Mouse (Mus musculus): ENCODE results near the gene Atxn7l1. TPM values are rescaled to one million over a fixed set of nuclear protein-coding genes. Genes with fewer than 3 reads are reported as not detected.

Gene Atxn7l1
- 10 to 100 TPM; 56.3 to 64.5 TPM for total RNA-seq (2021)

DNA sequence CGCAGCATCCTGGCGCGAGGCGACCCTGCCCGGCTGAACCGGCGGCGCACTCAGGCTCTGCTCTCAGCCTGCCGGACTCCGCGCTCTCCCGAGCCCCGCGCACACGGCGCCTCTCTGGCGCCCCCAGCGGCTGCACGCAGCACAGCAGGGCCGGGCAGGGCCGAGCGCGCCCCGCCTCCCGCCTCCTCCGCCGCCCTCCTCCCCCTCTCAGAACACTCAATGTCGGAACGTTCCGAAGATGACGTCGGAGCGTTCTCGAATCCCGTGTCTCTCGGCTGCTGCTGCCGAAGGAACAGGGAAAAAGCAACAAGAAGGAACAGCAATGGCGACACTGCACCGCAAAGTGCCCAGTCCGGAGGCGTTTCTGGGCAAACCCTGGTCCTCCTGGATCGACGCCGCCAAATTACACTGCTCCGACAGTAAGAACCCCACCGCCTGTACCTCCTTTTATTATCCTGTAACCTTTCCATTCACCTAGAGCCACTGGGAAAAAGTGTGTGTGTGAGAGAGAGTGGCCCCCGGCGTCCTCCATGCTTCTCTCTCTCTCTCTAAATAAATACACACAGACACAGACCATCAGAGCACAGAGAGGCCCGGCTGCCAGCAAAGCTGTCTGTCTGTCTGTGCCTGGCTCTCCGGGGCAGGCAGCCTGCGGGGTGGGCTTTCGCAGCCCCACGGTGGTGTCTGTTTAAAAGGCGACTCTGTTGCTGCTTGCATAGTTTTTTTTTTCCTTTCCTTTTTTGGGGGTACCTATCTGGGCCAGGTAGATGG is at the start of gene Atxn7l1:
TSS of gene Atxn7l1 (plus strand) at position 197 of the 771 bp plus-strand sequence.
- DNase-seq, result peak; percentile 88 to 91

DNA sequence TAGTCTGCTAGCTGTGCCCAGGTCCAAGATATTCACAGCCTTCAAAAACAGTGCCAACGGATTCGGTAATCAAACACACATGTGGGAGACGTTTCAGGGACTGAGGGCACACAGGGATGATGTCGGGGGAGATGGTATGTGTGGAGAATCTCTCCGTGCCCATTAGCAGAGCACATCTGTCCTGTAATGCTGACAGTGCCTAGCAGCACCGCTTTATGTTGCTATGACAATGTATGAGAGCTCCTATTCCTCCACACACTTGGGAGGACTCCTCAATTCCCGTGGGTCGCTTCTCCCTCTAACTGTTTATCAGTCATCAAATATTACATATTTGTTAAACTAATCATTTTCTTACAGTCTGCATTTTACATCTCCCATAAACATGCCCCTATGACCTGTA is 45.9 kb upstream of the Atxn7l1 start:
- no peak for DNase-seq

DNA sequence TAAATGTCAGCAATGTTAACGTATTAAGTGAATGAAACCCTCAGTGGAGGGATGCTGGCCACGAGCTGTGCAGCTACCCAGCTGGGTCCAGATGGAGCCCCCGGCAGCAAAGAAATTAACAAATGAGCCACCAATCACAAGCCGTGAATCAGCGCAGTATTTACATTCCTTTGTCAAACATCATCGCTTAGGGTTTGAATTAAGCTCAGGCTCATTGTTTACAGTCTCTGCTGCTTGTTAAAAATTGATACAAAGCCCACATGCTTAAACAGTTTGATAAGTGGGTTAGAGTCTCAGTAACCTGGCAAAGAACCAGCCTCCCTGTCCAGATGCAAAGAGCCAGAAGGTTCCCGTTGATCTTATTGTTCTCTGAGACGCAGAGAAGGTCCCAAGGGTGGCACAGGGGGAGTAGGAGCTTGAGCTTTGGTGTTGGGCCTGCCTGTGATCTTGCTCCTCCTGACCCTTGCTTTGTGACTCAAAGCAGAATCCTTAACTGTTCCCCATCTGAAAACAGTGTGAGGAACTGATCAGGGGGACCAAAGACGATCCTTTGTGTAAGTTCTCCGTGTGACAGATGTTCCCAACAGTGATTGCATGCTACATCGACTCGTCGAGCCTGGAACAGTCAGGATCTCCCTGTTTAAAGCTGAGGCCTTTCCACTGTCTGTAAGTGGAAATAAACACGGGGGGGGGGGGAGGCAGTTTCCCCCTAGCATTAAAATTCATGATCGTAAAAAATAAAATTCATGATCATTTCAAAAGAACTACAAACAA is 45.0 kb upstream of the Atxn7l1 start:
- no peak for DNase-seq

DNA sequence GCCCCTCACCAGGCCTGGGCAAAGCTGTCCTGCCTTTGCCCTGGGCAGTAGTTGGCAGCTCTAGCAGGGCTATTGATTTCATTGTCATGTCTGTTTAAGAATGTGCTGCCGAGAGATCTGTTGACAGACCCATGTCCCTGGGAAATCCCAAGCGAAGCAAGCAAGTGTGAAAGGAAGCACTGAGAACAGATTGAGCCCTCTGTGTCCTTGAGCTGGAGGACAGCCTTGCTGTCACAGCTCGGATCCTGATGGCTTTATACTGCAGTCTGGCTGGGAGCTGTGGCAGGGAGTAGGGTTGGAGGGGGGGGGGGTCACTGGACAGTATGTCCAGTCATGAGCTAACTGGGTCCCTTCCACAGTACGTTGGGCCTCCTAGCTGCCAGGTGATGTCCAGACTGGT is 41.8 kb upstream of the Atxn7l1 start:
- no peak for DNase-seq

DNA sequence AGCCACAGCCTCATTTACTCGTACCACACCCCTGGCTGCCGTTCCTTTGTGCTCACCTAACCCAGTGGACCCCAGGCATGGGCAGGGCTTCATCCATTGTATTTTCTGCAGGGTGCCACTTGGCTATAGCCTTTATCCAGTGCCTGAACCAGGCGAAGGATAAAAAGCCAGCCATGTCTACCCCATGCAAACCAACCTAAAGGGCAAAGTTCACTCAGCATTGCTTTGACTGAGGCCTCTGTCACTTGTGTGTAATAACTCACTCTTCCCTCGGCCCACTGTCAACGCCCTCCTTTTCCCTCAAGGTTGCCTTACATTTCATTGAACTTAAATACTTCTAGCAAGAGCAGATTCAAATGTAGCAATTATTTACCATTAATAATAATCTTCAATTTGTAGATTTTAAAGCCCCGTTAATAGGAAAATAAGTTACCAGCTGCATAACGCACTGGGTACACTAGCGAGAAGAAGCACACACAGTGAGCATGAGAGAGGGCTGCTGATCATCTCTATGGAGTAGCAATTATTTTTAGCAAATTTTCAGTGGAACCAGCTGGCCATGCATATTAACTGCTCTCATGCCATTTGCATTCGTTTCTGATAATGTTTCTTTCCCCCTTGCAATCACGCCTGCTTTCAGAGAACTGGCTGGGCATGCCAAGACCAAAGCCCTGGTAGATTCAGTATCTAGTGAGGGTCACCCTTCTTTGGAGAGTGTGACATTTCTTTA is 40.9 kb upstream of the Atxn7l1 start:
- DNase-seq, result peak; percentile 30 to 49

DNA sequence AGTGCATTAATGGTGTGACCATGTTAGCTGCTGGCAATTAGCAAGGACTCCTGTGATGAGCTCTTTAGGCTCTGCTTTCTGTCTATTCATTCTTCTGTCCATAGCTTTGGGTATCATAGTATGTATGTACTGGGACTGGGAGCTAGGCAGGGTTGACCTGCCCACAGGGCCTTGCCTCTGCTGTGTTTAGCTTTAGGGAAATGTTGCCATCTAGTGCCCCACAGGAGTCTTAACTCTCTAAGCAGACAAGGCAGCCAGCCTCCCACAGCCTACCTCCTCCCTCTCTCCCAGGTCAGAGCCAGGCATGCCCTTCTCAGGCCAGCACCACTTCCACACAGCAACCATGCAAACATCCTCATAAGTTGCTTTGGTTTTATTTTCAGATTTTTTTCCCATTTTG is 38.0 kb upstream of the Atxn7l1 start:
- peak; percentile 34 to 52 for DNase-seq

DNA sequence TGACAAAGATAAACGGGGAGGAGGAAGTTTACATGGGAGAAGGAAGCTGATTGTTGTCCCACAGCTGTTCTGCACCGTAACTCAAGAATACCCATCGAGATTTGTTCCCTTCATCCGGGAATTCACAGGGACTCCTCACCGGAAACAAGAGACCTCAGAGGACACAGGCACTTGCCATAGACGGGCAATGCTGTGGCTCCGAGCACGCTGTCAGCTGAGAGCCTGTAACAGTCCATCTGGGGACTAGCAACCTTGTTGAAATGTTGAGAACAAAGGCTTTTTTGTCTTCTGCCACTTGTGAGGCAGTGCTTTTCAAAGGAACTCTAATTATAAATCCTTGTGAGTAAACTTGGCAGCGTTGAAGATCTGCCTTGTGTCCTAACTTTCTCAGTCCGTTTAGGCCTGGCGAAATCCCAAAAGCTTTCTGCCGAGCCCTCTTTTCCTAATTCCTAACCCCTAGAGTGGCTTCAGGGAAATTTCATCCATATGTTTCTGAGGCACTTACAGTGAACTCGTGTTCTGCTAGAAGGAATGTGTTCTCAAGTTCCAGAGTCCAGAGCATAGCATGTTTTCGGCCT is 36.5 kb upstream of the Atxn7l1 start:
- peak in 1 of 2 experiments; percentile 30 for DNase-seq

DNA sequence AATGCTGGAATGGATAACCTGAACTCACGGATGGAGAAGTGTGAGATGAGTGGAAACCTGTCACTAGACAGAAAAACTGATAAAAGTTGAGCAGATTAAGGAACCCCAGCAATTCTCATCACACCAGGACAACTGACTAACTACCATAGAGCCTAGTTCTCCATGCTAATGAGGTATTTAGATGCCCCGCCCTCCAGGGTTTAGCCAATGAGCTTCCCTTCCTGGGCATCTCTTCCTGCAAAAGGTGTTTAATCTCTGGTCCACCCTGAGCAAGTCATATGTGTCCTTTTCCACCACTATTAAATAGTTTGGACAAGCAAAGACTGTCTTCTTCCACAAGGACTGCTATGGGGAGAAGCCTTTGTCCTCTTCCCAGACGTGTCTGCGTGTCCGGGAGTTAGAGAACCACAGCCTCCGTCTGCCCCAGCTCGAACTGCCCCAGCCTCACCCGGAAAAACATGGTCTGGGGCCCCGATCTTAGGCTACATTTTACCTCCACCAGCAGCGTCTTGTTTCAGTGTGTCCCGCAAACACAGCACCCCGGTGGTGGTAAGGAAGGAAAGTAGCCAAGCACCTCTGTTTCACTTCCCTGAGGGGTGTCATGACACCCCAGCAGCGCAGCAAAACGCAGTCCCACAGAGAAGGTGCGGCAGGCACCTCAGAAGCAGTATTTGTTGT is 28.7 kb upstream of the Atxn7l1 start:
- DNase-seq, result no peak

DNA sequence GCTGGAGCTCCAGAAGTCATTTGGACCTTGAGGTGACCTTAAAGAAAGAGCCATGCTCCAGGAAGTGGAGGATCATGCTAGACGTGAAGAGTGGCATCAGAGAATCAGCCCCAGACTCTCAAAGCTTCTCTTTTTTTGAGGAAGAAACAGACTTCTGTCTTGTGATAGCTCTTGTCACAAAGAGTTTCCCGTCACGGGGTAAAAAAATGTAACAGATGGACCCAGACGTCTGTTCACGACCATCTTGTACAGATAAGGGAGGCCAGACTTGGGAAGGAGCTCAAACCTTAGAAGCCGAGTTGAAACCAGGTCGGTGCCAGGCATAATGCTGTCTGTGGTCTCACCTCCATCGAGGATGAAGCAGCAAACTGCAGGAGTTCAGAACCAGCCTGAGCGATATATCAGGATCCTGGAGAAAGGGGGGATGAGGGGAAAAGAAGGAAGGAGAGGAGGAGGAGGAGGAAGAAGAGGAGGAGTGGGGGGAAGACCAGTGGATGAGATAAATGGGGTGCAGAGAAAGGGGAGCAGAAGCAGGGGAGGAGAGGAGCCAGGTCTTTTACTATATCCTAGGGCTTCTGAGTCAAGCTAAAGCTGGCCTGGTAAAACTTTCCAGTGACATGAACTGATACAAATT is 21.8 kb upstream of the Atxn7l1 start:
- no peak for DNase-seq

DNA sequence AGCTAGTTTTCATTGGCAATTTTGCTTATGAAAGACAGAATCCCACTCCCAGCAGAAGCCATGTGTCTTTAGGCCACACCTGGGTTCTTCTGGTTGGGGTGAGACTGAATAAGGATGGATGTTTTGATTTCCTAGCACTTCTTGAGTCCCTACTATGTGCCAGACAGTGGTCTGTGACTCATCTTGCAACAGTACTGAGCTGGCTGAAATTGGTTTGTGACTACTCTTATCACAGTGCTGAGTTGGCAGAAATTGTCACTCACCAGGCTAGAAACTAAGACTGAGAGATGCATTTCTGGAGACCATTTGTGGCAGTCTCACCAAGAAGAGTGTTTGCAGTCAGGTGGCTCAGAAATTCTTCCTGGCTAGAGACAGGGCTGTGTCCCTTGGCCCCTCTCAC is 21.2 kb upstream of the Atxn7l1 start:
- DNase-seq, result no peak

DNA sequence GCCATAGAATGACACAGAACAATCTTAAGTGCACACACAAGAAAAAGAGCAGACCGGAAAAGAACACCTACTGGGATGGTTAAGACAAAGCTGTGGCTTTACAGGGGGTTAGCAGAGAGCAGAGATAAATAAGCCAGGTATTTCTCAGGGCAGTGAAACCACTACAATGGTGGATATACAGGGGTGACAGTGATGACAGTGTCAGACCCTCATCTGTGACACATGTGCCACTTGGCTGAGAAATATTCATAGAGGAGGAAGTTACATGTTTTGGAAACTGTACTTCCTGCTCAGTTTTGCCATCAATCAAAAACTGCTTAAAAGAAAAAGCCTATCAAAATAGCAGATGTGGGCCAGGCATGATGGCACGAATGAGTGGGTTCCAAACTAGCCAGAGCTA is 19.4 kb upstream of the Atxn7l1 start:
- DNase-seq, result no peak

DNA sequence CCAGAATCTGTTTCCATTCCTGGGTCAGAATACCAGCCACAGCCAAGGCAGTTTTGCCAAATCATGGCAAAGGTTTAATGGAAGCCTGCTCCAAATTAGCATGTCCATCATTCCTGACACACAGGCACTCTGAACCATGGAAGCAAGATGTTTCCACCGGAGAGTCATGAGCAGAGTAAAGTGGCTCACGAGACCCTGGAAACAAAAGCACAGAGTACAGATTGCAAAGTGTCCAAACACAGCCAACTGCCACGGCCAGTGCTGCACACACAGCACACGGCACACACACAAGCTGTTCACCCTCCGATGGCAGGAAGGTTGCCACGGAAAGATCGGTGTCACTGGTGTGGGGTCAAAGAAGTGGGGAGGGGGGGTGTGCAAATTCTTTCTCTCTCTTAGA is 18.8 kb upstream of the Atxn7l1 start:
- DNase-seq, result no peak

DNA sequence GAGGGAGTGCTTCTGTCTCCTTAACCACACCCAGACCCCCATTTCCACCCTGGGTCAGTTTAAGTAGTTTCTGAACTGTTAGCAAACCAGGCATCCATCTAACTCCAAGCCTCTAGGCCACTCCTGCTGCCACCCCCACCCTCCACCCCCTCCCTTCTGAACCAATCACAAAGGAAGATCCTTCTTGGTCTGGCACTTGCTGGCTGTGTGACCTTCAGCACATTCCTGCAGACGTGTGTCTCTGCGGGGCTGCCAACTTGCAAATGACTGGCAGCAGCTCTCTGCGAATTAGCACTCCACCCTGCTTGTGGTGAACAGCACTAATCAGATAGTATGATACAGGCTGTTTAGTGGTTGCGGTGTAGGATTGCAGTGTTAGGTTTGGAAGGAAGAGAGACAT is 18.1 kb upstream of the Atxn7l1 start:
- DNase-seq, result no peak

DNA sequence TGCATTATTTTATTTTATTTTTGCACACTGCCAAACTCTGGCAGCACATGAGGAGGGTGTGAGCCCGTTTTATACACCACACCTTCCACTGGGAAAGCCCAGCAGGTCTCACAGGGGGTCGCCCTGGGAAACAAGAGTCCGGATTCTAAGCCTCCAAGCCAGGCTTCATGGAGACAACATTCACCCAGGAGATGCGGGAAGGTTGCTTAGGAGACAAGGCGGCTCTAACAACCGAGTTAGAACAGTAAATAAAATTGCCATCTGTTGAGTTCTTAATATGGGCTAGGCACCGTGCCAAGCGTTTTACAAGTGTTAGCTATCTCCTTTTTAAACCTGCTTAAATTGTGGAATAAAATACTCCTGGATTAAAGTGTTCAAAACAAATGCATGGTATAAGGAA is 17.1 kb upstream of the Atxn7l1 start:
- peak; percentile 62 to 64 for DNase-seq

DNA sequence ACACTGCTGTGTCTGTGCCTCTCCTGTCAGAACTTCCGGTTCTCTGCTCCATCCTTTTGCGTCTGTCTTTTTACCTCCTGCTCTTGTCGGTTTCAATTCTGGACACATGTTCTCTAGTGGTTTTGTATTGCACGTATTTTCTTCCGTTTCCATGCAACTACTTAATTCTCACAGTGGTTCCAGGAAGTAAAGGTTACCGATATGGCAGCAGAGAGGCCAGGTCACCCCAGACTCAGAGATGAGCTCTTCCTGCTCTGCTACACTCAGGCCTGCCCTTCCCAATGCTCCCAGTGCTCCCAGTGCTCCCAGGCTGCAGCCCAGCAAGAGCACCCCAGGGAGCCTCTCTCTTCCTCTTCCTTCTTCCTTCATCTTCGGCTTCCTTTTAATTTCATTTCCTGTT is 15.7 kb upstream of the Atxn7l1 start:
- no peak for DNase-seq

DNA sequence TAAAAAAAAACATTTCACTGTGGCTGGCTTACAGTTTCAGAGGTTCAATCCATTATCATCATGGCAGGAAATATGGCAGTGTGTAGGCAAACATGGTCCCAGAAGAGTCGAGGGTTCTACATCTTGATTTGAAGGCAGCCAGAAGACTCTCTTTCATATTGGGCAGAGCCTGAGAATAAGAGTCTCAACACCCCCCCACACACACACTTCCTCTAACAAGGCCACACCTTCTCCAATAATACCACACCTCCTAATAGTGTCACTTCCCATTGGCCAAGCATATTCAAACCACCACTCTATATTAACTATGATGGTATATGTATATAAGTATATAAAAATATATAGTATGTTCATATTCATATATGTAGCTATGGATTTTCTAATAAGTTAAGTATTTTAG is 9.6 kb upstream of the Atxn7l1 start:
- no peak for DNase-seq

DNA sequence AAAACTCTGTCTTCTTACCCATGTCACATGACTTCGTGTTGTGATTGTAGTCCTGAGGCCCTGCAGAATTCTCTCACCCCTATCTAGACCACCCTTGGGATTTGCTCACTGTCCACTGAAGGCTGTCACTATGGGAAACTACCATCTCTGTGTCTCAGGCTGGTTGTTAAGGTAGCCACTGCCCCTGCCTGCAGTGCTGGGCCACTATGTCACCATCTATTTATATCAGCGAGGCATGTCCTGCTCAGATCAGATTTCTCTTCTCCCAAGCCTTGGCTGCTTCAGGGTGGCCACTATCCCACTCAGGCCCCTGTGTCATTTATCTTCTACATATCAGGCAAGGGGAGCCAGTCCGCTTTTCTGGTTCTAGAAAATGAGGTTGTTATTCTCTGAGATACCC is 8.4 kb upstream of the Atxn7l1 start:
- no peak for DNase-seq

DNA sequence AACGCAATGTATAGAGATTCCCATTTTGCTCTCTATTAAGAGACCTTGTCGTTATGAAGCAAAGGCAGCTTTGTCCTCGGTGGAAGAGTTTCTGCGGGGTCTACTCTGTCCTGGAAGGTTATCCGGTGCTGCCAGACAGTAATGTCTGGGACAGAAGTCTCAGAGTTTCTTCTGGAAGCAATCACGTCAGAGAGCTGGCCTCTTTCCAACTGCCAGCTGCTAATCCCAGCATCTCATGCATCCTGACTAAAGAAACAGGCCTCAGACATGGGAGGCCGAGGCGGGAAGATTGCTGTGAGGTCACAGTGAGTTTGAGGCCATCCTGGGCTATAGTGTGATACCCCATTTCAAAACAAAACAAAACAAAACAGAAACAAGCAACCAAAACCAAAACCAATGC is 3.0 kb upstream of the Atxn7l1 start:
- no peak for DNase-seq

DNA sequence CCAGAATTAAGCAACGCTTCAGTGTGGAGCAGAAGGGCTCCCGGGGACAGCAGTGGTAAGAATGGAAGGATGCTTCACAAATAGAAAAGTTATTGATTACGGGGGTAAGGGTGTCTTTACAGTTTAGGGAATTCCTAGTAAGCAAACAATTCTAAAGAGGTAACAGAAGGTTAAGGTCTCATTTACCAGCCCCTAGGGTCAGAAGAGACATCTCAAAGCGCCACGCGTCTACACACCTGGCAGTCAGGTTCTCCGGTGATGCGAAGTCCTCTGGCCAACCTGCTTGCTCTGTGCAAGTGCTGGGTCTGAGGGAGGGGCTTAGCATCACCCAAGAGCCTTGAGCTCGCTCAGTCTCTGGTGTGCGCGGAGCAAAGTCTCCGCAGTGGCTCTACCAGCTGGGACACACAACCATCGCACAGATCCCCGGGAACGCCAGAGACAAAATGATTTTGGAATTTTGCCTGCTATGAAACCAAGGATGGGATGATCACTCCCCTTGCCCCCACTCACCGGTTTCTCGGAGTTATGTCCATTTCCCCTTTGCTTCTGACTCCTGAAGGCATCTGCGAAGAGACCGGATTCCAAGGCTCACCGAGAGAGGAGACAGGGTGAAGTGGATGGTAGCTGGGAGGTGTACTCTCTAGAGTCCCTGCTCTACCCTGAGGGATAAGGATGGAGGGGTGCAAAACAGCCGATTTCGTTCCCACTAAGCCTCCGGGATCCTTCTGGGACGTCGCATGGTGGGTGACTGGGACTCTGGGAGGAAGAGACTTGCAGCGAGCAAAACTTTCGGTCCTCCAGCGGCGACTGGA is 665 bp upstream of the Atxn7l1 start:
- peak in 1 of 2 experiments; percentile 45 for DNase-seq

DNA sequence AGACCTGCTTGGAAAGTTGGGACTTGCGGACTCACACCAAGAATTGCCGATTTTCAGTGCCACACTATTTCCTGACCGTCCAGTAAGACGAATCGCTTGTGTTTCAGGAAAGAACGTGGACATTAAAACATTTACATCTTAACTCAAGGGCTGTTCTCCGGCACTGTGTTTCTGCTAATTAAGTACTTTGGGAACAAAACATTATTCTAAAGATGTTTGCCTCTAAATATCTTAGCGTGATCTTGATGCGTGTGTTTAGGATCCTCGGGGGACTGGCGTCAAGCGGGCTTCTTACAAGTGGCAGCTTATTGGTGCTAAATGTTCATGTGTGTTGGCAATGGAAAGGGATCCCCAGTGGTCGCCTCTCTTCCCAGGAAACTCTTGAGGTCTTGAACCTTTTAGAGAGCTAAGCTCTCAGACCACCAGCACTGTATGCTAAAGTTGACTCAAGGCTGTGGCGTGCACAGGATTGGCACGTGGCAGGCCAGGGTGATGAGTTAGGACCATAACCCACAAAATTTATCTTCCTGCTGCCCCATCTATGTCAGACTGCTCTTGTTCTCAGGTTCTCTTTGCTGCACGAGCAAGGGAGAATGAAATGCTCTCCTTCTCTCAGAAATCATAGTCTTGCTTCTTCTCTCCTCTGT is 2.2 kb downstream of the Atxn7l1 start:
- no peak for DNase-seq
